Mouse (Mus musculus): Measurements from ENCODE around the gene D16Ertd472e.

DNA sequence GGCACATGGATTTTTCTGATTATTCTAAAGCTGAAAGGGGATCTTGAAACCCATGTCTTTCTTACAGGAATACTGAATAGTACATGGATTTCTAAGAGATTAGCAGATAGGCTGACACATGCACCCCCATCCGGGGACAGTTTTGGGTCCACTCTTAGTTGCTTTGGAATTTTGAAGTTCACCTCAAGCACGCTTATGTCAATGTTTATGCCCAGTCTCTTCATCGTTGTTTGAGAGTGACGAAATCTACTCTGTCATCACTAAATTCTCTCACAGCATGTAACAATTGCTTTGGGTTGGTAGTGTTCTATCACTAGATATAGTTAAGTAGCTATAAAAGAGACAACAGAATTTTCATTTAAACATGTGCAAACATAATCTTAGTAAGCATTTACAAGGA is 8.7 kb upstream of the D16Ertd472e start:
- no peak for TF ChIP-seq CTCF (IDR thresholded peaks at IDR 0.05; ENCODE audit: low read depth)
- no peak for TF ChIP-seq EP300 (optimal IDR thresholded peaks at IDR 0.05)

Data from stomach, postnatal 0 days (tissue).